Mouse (Mus musculus) urinary bladder, postnatal 4 days (tissue): ENCODE measurements around the gene Shld1.

ENCODE experiments used
- DNase-seq, 2 experiments: peaks; one replicate each; pipeline ENCODE4 v3.0.0; 2021 to 2022; ENCODE audit warnings: low spot score in 2 of 2

Shld1 gene

DNA sequence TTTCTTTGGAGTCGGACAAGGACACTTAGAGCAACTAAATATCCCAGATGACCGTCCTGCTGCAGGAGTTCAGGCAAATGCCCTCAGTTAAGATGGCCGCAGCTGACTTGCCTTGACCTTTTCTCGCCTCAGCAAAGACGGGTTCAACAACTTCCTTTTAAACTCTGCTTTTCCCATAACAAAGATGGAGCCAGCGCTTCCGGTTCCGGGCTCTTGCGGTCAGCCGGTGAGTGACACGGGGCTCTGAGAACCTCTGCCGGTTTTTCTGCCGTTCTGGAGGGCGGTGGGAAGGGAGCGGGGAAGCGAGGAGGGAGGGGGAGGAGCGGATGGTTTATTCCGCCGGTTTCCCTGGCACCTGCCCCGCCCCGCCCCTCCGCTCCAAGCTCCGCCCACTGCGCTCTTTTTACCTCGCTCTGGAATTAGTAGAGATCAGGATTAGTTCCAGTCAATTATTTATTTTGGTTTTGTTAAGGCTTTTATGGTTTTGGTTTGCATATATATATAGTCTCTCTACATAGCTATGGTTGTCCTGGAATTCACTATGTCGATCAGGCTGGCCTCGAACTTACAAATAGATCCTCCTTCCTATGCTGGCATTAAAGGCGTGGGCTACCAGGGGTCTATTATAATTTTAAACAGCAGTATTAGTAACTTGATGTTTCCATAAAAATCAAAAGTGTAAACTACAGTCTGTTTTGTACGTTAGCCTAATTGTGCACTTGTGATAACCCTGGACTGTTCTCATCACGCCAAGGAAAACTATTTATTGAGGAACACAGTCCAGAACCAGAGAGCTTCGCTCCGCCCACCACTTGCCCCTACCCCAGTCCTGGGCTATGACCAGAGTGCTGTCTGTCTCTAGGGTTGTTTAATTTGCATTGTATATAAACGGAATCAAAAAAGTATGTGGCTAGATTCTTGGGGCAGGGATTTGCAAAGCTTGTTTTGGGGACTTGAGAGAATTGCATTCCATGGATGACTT is at the start of gene Shld1:
TSS of gene Shld1 (plus strand) at position 176 of the 982 bp plus-strand sequence.
- peak; percentile 83 for DNase-seq

DNA sequence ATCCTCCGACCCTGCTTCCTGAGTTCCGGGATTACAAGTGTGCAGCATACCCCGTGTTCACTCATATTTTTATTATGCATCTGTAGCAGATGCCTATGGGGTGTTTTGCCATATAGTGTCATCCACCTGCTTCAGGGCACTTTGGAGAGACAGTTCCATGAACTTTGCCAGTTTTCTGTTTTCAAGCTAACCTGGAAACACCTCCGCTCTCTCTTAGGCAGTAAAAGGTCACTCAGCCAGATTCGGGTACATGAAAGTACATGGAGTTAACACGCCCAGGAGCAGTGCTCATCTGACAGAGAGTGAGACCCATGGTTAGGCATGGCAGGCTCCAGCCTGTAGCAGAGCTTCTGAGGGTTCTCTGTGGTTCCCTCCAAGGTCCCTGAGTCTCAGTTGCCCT is 48.4 kb upstream of the Shld1 start:
- DNase-seq = no peak

DNA sequence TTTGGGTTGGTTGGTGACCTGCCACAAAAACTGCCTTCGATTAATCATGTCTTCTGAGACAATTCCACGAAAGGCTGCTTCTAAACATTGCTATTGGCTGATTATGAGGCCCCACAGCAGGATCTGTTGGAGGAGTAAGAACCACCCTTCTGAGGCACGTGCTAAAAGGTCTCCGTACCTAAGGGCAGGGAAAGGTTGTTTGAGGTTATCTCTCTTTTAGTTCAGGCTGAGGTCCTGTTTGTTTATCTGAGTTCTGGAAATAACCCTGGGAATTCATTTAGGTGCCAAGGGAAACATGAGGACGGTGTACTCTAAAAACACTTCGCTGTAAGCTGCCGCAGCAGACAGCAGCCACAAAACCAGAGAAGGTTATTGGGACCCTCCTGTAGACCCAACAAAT is 47.4 kb upstream of the Shld1 start:
- DNase-seq = no peak

DNA sequence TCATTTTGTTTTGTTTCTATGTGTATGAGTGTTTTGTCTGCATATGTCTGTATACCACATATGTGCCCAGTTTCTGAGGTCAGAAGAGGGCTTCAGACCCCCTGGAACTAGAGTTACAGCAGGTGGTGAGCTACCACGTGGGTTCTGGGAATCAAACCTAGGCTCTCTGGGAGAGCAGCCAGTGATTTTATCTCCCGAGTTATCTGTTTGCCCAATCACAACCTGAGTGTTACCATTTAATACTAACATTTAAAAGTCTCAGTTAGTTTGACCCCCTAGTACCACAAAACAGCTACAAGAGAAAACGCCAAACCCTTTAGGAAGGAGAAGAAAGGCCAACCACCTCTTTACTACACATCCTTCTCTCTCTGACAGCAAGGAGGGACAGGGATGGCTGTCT is 45.5 kb upstream of the Shld1 start:
- DNase-seq = no peak

DNA sequence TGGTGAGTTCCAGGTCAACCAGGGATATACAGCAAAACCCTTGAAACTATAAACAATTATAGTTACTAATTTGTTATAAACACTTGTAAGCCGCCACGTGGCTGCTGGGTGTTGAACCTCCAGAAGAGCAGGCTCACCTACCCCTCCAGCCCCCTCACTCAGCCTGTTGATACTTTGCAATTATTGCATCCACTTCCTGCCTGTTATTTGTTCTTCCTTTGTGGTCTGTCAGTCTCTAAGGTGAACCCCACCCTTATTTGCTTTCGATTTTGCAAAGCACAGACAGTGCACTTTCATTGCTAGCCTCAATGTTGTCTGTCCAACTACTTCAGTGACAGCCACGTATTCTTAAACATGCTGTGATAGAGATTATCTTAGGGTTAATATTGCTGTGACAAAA is 43.6 kb upstream of the Shld1 start:
- DNase-seq = no peak

DNA sequence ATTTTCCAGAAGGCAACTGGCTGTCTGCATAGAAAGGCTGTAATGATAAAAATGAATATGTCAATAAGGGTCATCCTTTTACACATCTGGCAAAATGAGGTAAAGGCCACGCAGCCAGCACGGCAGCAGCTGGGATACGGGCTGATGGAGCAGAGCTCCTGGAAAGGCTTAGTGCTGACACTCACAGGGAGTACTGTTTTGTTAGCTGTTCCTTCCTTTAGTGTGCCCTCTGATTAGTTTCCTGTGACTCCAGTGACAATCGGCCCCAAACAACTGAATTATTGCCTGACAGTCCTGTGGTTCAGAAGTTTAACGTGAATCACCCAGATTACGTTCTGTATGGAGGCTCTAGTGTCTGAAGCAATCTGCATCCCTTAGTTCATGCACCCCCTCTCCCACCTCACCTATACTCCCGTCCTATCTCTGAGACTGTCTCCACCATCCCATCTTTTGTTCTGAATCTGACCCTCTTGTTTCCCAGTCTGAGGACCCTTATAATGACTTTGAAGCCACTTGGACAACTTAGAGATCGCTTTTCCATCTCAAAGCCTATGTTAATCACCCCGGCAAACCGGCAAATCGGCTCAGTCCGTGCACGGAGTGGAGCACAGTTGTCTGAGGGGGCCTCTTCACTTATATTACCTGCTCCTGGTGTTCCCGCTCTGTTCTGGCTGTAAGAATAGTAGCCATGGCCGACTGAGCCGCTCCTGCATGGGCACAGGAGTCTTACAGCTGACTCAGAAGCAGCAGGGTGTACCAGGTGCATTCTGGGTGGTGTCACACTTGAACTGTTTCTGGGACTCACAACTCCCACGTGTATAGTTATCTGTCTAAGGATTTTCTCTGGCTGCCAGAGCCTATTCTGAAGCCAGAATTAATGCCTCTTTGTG is 39.6 kb upstream of the Shld1 start:
- DNase-seq = no peak

DNA sequence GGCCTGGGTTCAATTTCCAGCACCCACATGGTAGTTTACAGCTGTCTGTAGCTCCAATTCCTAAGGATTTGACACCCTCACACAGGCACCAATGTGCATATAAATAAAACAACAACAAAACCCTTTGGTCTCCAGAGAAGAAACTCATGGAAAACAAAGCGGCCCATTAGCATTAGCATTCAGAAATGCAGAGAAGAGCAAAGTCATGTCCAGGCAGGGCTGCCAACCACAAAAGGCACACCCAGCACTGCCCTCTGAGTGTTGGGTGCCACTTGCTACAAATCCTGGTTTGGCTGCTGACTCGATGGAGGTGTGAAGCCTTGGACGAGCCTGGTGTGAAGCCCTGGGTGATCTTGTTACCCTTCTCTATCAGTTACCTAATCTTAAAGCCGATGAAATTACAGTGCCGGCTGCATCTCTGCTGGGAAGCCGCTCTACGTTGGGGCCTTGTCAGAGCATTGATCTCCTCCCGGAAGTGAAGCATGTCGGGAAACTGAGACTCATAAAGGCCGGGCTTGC is 37.3 kb upstream of the Shld1 start:
- no peak for DNase-seq

DNA sequence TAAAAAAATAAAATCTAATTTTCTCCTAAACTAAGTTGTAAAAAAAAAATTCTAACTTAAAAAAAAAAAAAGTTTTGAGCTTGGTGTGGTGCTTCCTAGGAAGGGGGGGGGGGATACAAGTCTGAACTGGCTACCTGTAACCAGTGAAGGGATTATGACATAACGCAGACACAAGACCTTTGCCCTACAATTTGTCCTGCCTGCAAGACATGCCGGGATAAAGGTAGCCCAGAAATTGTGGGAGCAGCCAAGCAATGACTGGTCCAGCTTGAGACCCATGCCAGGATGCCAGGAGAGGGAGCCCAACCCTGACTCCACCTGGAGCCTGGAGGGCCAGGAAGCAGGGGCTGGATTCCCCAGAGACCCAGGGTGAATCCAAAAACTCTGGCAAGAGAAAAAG is 36.2 kb upstream of the Shld1 start:
- no peak for DNase-seq

DNA sequence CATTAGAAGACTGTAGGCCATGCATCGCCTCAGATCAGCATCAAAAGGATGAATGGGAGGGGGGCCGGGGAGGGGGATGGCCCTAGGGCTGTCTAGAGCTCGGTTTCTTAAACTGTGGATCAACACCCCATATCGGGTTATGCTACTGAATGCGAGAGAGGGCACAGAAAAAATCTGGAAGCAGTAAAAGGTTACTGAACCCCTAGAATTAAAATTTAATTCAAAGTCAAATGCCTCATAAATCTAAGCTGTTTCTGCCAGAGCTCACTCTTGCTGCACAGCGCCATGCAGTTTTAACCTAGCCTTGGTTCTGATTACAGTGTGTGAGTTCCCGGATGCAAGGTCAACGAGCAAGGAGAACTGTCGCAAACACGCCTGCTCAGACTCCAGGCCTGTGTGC is 34.3 kb upstream of the Shld1 start:
- DNase-seq = no peak

DNA sequence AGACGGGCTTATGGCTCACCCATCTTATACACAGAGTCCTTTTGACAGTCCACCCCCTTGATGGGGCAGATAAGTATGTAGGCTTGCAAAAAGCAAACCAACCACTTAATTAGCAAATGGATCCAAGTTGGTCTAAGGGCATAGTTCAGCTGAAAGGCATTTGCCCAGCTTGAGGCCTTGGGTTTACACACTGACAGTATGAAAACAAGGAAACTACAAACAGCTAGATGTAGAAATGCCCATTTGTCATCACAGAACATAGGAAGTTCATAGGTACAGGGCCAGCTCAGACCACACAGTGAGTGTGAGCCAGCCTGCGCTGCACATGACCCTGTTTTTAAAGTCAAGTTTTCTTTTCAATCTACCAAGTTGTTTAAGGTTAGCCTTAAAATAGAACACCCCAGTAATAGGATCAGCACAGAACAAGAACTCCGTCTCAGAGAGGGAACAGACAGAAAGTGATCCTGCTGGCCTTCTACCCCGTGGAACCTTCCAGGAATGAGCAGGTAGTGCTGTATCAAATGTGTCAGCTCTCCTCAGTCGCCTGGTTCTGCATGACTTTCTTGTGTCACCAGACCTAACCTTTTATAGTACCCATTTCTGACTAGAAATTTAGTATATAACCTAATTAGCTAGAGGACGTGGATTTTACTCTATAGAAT is 31.8 kb upstream of the Shld1 start:
- no peak for DNase-seq

DNA sequence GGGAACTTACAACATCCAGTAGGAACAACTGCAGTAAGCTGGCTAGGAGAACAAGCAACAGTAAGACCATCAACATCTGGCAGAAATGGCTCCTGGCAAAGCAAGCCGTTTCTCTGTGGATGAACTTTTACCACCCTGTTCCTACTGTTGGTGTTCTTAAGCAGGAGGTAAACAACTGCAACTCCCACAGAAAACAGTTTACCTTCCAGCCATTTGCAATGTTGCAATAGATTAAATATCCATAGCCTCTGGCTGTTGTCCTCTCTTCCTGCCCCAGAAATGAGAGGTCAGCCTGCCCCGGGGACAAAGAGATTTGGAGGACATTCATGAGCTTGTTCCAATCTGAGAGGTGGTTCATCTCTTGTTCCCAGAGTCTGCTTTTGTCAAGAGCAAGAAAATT is 29.5 kb upstream of the Shld1 start:
- DNase-seq = no peak

DNA sequence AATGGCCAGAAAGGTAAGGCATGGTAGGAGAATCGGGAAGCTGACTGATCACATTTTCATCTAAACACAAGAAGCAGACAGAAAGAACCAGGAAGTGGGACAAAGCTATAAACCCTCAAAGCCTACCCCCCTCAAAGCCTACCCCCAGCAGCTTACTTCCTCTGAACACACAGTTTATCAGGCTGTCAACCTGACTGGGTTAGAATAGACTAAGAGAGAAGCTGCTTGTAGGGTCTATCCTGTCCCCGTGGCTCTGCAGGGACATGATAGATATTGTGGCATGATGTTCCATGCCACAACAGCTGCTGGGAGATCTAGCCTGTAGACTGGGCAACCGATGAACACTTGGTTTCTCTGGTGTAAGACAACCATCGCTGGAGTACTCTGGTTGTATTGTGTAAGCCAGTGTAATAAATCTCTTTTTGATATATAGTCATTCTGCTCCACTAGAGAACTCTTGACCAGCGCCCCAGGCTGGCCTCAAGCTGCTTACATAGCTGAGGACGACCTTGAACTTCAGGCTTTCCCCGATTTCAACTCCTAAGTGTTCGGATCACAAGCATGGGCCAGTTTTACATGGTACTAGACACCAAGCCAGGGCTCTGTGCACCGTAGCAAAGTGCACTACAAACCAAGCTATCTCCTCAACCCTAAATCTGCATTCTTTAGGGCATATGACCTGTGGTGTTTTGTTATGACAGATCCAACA is 28.2 kb upstream of the Shld1 start:
- DNase-seq = no peak

DNA sequence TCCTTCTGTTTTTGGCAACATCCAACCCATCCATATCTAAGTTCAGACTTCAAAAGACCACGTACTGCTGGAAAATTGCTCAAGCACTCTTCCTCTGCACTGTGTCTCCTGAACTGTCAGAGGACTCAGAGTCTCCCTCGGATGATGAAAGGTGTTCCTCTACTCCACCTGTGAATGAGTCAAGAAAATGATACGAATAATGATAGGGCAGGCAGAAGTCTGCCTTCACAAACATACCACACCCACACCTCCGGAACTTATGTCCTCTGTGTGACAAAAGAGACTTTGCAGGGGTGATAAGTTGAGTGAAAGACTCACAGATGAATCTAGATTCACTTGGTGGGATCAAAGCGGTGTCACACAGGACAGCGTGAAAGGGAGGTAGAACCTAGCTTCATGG is 17.6 kb upstream of the Shld1 start:
- DNase-seq = no peak

DNA sequence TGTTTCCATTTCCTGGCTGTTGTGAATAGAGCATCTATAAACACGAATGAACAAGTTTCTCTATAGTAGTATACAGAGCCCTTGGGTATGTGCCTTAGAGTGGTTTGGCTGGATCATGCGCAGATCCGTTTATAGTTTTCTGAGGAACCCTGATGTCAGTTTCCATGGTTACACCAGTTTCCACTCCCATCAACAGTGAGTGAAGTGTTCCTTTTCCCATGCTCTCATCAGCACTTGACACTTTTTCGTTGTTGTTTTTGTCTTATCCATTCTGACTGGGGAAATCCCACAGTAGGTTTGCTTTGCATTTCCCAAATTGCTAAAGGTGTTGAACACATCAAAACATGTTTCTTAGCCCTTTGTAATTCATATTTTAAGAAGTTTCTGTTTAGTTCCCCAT is 16.4 kb upstream of the Shld1 start:
- no peak for DNase-seq

DNA sequence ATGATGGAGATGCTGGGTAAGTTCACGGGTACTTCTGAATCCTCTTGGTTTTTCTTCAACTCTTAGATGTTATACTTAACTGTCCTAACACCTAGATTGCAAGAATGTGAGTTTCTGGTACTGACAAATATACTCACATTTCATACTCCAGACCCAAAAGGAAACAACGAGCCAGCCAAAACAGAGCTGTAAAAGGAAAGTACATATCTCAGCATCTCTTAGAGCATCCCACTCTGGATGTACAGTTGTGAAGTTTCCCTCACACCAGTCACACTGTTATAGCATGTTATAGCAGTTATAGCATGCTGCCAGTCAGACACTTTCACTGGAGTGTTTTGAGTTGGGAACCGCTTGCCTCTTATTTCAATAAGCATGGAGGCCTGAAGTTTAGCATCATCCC is 14.6 kb upstream of the Shld1 start:
- no peak for DNase-seq

DNA sequence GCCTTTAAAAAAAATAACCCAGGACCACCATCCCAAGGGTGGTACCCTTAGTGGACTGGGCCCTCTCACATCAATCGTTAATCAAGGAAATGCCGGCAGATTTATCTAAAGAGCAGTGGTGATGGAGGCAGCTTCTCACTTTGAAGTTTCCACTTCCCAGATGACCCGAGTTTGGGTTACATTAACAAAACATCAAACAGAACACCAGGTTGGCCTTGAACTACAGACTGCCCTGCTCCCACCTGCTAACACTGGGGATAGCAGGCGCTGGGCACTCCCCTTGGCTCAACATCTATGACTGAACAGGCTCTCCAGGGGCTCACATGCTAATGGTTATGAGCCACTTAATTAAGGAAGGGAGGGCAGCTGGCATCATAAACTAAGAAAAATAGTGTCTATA is 10.6 kb upstream of the Shld1 start:
- DNase-seq = no peak

DNA sequence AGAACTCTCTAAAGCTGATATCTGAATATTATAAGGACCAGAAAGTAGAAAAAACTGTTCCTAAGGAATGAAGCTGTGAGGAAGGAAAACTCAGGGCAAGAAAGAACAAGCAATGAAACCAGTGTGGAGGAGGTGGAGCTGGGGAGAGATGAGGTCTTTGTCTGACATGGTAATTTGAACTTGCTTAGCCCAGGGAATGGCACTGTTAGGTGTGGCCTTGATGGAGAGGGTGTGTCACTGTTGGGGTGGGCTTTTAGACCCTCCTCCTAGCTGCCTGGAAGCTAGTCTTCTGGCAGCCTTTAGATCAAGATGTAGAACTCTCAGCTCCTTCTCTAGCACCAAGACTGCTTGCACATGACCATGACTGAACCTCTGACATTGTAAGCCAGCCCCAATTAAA is 1.7 kb upstream of the Shld1 start:
- DNase-seq = no peak

DNA sequence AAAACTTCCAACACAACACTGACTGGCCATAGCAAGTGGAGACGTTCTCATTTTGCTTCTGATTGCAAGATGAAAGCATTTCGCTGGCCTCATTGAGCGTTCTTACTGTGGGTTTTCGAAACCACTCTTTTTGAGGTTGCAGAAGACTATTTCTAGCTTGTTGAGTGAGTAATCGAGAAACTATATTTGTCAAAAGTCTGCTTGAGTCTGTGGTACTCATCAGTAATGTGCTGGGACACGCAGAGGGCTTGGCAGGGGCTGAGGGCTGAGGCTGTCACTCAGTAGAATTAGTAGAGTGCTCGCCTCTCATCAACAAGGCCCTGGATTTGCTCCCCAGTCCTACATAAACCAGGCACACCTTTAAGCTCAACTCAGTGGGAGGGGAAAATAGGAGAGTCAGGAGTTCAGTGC is 1.9 kb downstream of the Shld1 start:
- DNase-seq = no peak

DNA sequence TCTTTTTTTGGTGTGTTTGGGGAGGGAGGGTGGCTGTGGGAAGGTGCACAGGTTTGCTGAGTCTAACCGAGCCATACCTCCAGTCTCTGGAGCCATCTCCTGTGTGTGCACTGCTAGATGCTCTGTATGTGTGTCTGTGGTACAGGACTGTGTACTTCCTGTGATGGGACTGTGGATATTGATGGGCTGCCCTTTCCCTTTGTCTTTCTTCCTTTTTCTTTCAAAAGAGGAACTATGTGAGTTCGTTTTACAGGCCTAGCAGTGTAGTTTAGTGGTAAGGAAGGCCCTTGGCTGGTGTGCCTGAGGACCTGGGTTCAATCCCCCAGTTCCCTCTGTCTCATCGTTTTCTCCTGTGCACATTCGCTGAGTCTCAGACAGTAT is 2.4 kb downstream of the Shld1 start:
- no peak for DNase-seq

DNA sequence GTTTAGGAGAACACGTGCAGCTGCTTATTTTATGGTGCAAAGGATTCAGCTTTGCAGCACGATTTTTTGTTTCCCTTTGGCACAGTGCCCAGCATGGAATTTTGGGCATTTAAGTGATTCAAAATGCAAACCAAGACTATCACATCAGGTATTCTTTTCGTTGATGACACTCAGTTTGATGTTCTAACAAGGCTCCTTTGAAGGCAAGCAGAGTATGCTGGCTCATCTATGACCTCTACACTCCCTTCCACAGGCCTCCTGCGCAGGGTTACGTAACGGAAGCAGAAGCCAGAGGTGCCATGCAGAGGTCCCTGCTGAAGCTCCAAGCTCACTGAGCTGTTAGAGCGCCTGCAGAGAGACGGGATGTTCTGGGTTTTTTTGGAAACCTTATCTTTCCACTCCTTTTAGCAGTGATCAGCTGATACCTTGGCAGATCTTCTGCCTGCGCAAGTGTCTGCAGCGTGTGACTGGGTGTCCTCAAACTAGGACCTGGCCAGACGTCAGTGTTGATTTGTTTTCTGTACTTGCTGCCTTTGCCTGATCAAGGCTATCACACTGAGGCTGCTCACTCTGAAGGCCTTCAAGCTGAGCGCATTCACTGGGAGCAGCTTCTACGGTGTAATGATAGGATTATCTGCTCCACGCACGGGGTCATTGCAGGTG is 3.0 kb downstream of the Shld1 start:
- DNase-seq = no peak

DNA sequence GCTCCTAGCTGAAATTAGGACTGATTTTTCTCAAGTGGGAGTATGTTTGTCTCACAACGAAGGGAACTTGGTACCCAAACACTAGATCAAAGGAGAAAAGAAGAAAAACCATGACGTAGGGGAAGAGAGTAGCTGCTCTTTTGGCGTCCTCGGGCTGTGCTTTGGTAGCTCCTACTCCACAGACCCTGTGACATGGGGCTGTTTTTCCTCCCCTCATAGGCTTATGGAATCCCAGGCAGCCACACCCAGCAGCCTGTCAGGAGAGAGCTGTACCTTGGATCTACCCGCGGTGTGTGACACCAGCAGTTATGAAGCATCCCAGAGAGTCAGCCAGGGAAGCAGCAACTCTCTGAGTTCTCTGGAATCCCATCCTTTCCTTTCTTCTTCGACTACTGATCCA is 5.0 kb downstream of the Shld1 start:
- no peak for DNase-seq
